Mouse (Mus musculus): ENCODE data around the gene Rnf113a1.

- no peak for TF ChIP-seq POLR2A (IDR thresholded peaks at IDR 0.05; ENCODE audit: borderline replicate concordance, extremely low read depth, insufficient read depth, insufficient read length, poor library complexity, severe bottlenecking)
- no peak for TF ChIP-seq CTCF (IDR thresholded peaks at IDR 0.05; ENCODE audit: borderline replicate concordance, extremely low read depth, insufficient read depth, insufficient read length)
Observed at GRCm38 (mm10) chrX:37210941-37211340, 19.9 kb downstream of the Rnf113a1 start, which contains the start of gene Gm9.

Measured in brain, embryonic 14.5 days (tissue).